Mouse (Mus musculus): Measurements from ENCODE around the gene Ephb2. TPM values are rescaled to one million over a fixed set of nuclear protein-coding genes. Genes with fewer than 3 reads are reported as not detected.

The Ephb2 gene
- total and polyA plus RNA-seq, 3 experiments, result 0.08 TPM; not detected in 2

GRCm38 (mm10) chr4:136657914-136658313 is 177.9 kb downstream of the Ephb2 start:
- Histone ChIP-seq H3K9ac (ENCODE audit: insufficient read depth, low read depth) (no peak overlapping the region), H3K4me1 (ENCODE audit: control insufficient read depth in 1 of 2, insufficient read depth in 2 of 2) (0 out of 4 replicates have a peak, but pooled peaks cover 0 to 3% of the 10 kb centered on the region in 2 experiments), H3K79me2 (replicated peaks; ENCODE audit: control insufficient read depth, extremely low read depth, insufficient read depth, poor library complexity, severe bottlenecking) (no peaks in the 10 kb centered on the region), H3K27ac (ENCODE audit: insufficient read depth, low read depth) (no peak overlapping the region), H3K36me3 (replicated peaks in 1 of 2; ENCODE audit: control insufficient read depth in 1 of 2, insufficient read depth in 1 of 2, low read length in 1 of 2) (no peaks in the 10 kb centered on the region), H3K9me3 (replicated peaks; ENCODE audit: low read length) (no peaks in the 10 kb centered on the region), H3K4me3 (replicated peaks in 1 of 3; ENCODE audit: low read depth in 2 of 3, low read length in 2 of 3, poor library complexity in 1 of 3) (no peak overlapping the region), H3K4me2 (ENCODE audit: insufficient read depth, low read depth, poor library complexity, severe bottlenecking) (no peak overlapping the region), H3K27me3 (replicated peaks) (peaks cover 95% of the 10 kb centered on the region)
- DNase-seq (ENCODE audit: extremely low read depth), result no peak
- dilution Hi-C loops (cut with MboI; ENCODE audit: extremely low pct_ligation_motif_present, extremely low pct_unique_long_range_greater_than_20kb, low sequenced_read_pairs) (no loop called here), in situ Hi-C loops (cut with MboI; ENCODE audit: low pct_ligation_motif_present, low pct_unique_long_range_greater_than_20kb, low sequenced_read_pairs) (no loop called here)
- TF ChIP-seq CHD1 (IDR thresholded peaks at IDR 0.05; ENCODE audit: low read depth, low read length) (no peak), SMC3 (IDR thresholded peaks at IDR 0.05; ENCODE audit: low read depth, low read length) (no peak), POLR2A (IDR thresholded peaks at IDR 0.05; ENCODE audit: low read depth, low read length) (no peak), POLR2AphosphoS2 (IDR thresholded peaks at IDR 0.05; ENCODE audit: low read depth, low read length) (no peak), HCFC1 (IDR thresholded peaks at IDR 0.05; ENCODE audit: low read depth, low read length) (no peak), MYC (IDR thresholded peaks at IDR 0.05; ENCODE audit: low read depth, low read length) (no peak), CHD2 (IDR thresholded peaks at IDR 0.05; ENCODE audit: low read length) (no peak), ZMIZ1 (IDR thresholded peaks at IDR 0.05; ENCODE audit: low read depth, low read length) (no peak), MAX (IDR thresholded peaks at IDR 0.05; ENCODE audit: low read length) (no peak), RAD21 (IDR thresholded peaks at IDR 0.05; ENCODE audit: low read depth, low read length) (no peak), PAX5 (IDR thresholded peaks at IDR 0.05; ENCODE audit: low read length) (no peak), ZC3H11A (IDR thresholded peaks at IDR 0.05; ENCODE audit: low read depth, low read length) (no peak), MAFK (IDR thresholded peaks at IDR 0.05; ENCODE audit: insufficient replicate concordance, low read length) (no peak), TCF12 (IDR thresholded peaks at IDR 0.05; ENCODE audit: low read depth, low read length) (no peak), CTCF (conservative IDR thresholded peaks at IDR 0.05 in 1 of 2, IDR thresholded peaks at IDR 0.05 in 1 of 2; ENCODE audit: low read depth in 2 of 2, low read length in 2 of 2) (no peak), E2F4 (IDR thresholded peaks at IDR 0.05; ENCODE audit: insufficient replicate concordance, low read depth, low read length) (no peak), JUN (IDR thresholded peaks at IDR 0.05; ENCODE audit: insufficient read depth, low read depth, low read length) (no peak), NRF1 (IDR thresholded peaks at IDR 0.05; ENCODE audit: low read depth, low read length) (no peak), TBP (conservative IDR thresholded peaks at IDR 0.05; ENCODE audit: low read depth, low read length) (no peak)

GRCm38 (mm10) chr4:136653692-136654234 is 182.0 kb downstream of the Ephb2 start:
- H3K9ac ChIP-seq (ENCODE audit: insufficient read depth, low read depth), result no peak overlapping the region
- dilution Hi-C loops (cut with MboI; ENCODE audit: extremely low pct_ligation_motif_present, extremely low pct_unique_long_range_greater_than_20kb, low sequenced_read_pairs), result no loop called here

More at GRCm38 (mm10) chr4:136653692-136654234, 182.0 kb downstream of the Ephb2 start:
- no peak overlapping the region for H3K4me3 ChIP-seq (replicated peaks in 1 of 3; ENCODE audit: low read depth in 2 of 3, low read length in 2 of 3, poor library complexity in 1 of 3)
- H3K27me3 ChIP-seq (replicated peaks), result peaks cover 78% of the 10 kb centered on the region
- in situ Hi-C loops (cut with MboI; ENCODE audit: low pct_ligation_motif_present, low pct_unique_long_range_greater_than_20kb, low sequenced_read_pairs), result no loop called here
- no peaks in the 10 kb centered on the region for H3K9me3 ChIP-seq (replicated peaks; ENCODE audit: low read length)
- H3K36me3 ChIP-seq (replicated peaks in 1 of 2; ENCODE audit: control insufficient read depth in 1 of 2, insufficient read depth in 1 of 2, low read length in 1 of 2), result no peaks in the 10 kb centered on the region
- no peak for DNase-seq (ENCODE audit: extremely low read depth)
- H3K79me2 ChIP-seq (replicated peaks; ENCODE audit: control insufficient read depth, extremely low read depth, insufficient read depth, poor library complexity, severe bottlenecking), result no peaks in the 10 kb centered on the region
- no peak overlapping the region for H3K27ac ChIP-seq (ENCODE audit: insufficient read depth, low read depth)
- H3K4me1 ChIP-seq (ENCODE audit: control insufficient read depth in 1 of 2, insufficient read depth in 2 of 2), result 0 out of 4 replicates have a peak, but pooled peaks cover 0 to 3% of the 10 kb centered on the region in 2 experiments
- TF ChIP-seq MAX (IDR thresholded peaks at IDR 0.05; ENCODE audit: low read length) (no peak), RCOR1 (conservative IDR thresholded peaks at IDR 0.05; ENCODE audit: low read depth, low read length) (no peak), JUND (conservative IDR thresholded peaks at IDR 0.05; ENCODE audit: low read depth, low read length) (no peak), UBTF (IDR thresholded peaks at IDR 0.05; ENCODE audit: low read depth, low read length) (no peak), ZKSCAN1 (IDR thresholded peaks at IDR 0.05; ENCODE audit: borderline replicate concordance, low read depth, low read length) (no peak), CHD2 (IDR thresholded peaks at IDR 0.05; ENCODE audit: low read length) (no peak), JUN (IDR thresholded peaks at IDR 0.05; ENCODE audit: insufficient read depth, low read depth, low read length) (no peak), EP300 (IDR thresholded peaks at IDR 0.05; ENCODE audit: low read length) (no peak), TCF12 (IDR thresholded peaks at IDR 0.05; ENCODE audit: low read depth, low read length) (no peak), ZC3H11A (IDR thresholded peaks at IDR 0.05; ENCODE audit: low read depth, low read length) (no peak), CHD1 (IDR thresholded peaks at IDR 0.05; ENCODE audit: low read depth, low read length) (no peak), SMC3 (IDR thresholded peaks at IDR 0.05; ENCODE audit: low read depth, low read length) (no peak), SIN3A (IDR thresholded peaks at IDR 0.05; ENCODE audit: low read length) (no peak), PAX5 (IDR thresholded peaks at IDR 0.05; ENCODE audit: low read length) (no peak), MAZ (IDR thresholded peaks at IDR 0.05; ENCODE audit: low read depth, low read length) (no peak), KAT2A (IDR thresholded peaks at IDR 0.05; ENCODE audit: insufficient replicate concordance, low read length) (no peak), NELFE (IDR thresholded peaks at IDR 0.05; ENCODE audit: low read depth, low read length) (no peak)
- H3K4me2 ChIP-seq (ENCODE audit: insufficient read depth, low read depth, poor library complexity, severe bottlenecking), result no peak overlapping the region
